Mouse (Mus musculus): ENCODE measurements at regions not wholly inside any gene's neighbourhood (a gene's known extent, or its start where the extent isn't known, plus 50 kb on each side); places are given as distances from the start of the nearest gene placed in this dataset.

- no peak overlapping the region for H3K4me2 ChIP-seq
- WGBS = 81% methylated on average over 8 of the region's 8 CpGs
- ATAC-seq (ENCODE audit: insufficient number of reproducible peaks, low FRiP score) = no peak
These were observed 332.3 kb downstream of the Med10 start for GRCm38 (mm10) chr13:70134544-70134943.

GRCm38 (mm10) chr13:70136209-70136608 lies 334.0 kb downstream of the Med10 start:
- Histone ChIP-seq H3K4me1 (replicated peaks) (no peaks in the 10 kb centered on the region), H3K4me2 (no peak overlapping the region), H3K27me3 (replicated peaks) (no peaks in the 10 kb centered on the region), H3K4me3 (no peak overlapping the region), H3K36me3 (no peaks in the 10 kb centered on the region), H3K27ac (ENCODE audit: poor library complexity, severe bottlenecking) (no peak overlapping the region), H3K9me3 (replicated peaks) (no peaks in the 10 kb centered on the region), H3K9ac (no peak overlapping the region)
- no peak for ATAC-seq (ENCODE audit: insufficient number of reproducible peaks, low FRiP score)
- 63% methylated on average over 1 of the region's 1 CpGs for WGBS

More at GRCm38 (mm10) chr13:70134544-70134943, 332.3 kb downstream of the Med10 start:
- Histone ChIP-seq H3K27me3 (replicated peaks) (no peaks in the 10 kb centered on the region), H3K9me3 (replicated peaks) (peaks cover 4% of the 10 kb centered on the region; the same call in 1 of the 2 replicates), H3K27ac (ENCODE audit: poor library complexity, severe bottlenecking) (no peak overlapping the region), H3K4me3 (no peak overlapping the region), H3K9ac (no peak overlapping the region), H3K4me1 (replicated peaks) (no peaks in the 10 kb centered on the region), H3K36me3 (no peaks in the 10 kb centered on the region)

DNA sequence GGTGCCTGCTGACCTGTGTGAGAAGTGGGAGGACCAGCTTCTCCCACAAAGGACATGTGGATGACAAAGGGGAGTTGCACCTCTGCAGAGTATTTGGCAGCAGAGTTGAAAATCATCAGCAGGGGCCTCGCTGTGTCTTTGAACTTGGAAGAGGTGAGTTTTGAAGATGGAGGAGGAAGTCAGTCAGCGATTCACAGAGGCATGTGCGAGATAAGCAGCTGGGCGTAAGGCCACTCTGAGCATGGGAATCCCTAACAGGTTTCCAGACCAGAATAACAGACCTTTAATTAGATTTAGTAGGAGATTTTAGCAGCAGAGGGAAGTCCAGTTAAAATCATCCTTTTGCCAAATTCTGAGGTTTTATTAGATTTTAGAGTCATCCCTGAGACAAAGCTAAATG lies 342.3 kb downstream of the Med10 start:
- Histone ChIP-seq H3K4me3 (no peak overlapping the region), H3K36me3 (no peaks in the 10 kb centered on the region), H3K9ac (no peak overlapping the region), H3K27me3 (replicated peaks) (no peaks in the 10 kb centered on the region), H3K9me3 (replicated peaks) (no peaks in the 10 kb centered on the region), H3K4me1 (replicated peaks) (peaks cover 19% of the 10 kb centered on the region), H3K4me2 (no peak overlapping the region), H3K27ac (ENCODE audit: poor library complexity, severe bottlenecking) (no peak overlapping the region)
- no peak for ATAC-seq (ENCODE audit: insufficient number of reproducible peaks, low FRiP score)
- WGBS = 40% methylated on average over 4 of the region's 4 CpGs

- Histone ChIP-seq H3K4me1 (replicated peaks) (peaks cover 19% of the 10 kb centered on the region), H3K9me3 (replicated peaks) (no peaks in the 10 kb centered on the region), H3K36me3 (no peaks in the 10 kb centered on the region), H3K4me2 (no peak overlapping the region), H3K9ac (no peak overlapping the region), H3K27ac (ENCODE audit: poor library complexity, severe bottlenecking) (no peak overlapping the region), H3K4me3 (no peak overlapping the region), H3K27me3 (replicated peaks) (no peaks in the 10 kb centered on the region)
- WGBS = 17% methylated on average over 6 of the region's 6 CpGs
- peak; percentile 25 for ATAC-seq (ENCODE audit: insufficient number of reproducible peaks, low FRiP score)
These were observed 343.3 kb downstream of the Med10 start for GRCm38 (mm10) chr13:70145466-70145865.

DNA sequence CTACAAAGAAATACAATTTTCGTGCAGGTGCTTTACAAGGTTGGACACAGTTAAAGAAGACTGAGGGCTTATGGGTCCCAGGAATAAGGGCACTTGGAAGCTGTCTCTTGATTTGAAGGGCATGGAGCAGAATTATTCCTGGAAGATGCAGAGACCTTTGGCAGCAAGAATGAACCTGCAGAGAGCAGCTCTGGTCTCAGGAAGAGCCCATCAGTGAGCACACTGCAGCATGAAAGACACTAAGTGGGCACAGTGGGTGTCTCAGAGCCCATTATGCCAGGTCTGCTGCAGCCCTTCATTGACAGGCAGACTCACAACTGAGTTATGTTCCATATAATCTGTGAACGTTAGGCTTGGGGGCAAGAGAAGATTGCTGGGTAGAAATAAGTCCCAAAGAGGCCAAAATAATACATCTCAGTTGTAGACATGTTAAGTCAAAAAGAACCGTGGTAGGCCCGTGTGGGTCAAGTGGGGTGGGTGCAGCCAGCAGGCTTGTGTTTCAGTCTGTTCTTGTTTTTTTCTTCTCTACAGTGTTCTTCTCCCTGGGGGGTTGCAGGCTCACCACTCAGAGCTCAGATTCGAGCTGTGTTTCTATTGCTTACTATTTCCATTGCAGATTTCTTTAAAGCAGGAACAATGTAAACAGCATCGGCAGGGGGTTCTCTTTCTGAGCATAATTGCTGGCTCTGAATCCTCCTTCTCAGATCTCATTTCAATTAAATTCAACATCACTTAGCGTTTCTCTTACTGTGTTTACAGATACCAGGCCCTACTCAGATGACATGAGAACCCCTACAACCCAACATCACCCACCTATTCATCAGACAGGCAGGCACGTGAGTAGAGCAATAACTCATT lies 347.1 kb downstream of the Med10 start:
- 47% methylated on average over 8 of the region's 8 CpGs for WGBS
- ATAC-seq (ENCODE audit: insufficient number of reproducible peaks, low FRiP score) = no peak
- Histone ChIP-seq H3K36me3 (no peaks in the 10 kb centered on the region), H3K4me3 (no peak overlapping the region), H3K9ac (no peak overlapping the region), H3K4me2 (no peak overlapping the region), H3K27ac (ENCODE audit: poor library complexity, severe bottlenecking) (no peak overlapping the region), H3K9me3 (replicated peaks) (no peaks in the 10 kb centered on the region), H3K27me3 (replicated peaks) (no peaks in the 10 kb centered on the region), H3K4me1 (replicated peaks) (peaks cover 18% of the 10 kb centered on the region)

GRCm38 (mm10) chr13:70149899-70150184 lies 347.6 kb downstream of the Med10 start:
- H3K4me1 ChIP-seq (replicated peaks) = peaks cover 13% of the 10 kb centered on the region
- H3K4me2 ChIP-seq = no peak overlapping the region
- H3K9me3 ChIP-seq (replicated peaks) = no peaks in the 10 kb centered on the region
- 60% methylated on average over 10 of the region's 10 CpGs for WGBS
- H3K4me3 ChIP-seq = no peak overlapping the region
- H3K9ac ChIP-seq = no peak overlapping the region
- H3K36me3 ChIP-seq = no peaks in the 10 kb centered on the region
- no peaks in the 10 kb centered on the region for H3K27me3 ChIP-seq (replicated peaks)
- H3K27ac ChIP-seq (ENCODE audit: poor library complexity, severe bottlenecking) = no peak overlapping the region
- no peak for ATAC-seq (ENCODE audit: insufficient number of reproducible peaks, low FRiP score)

- H3K36me3 ChIP-seq = no peaks in the 10 kb centered on the region
- H3K4me1 ChIP-seq (replicated peaks) = 0 out of 2 replicates have a peak, but pooled peaks cover 3% of the 10 kb centered on the region
- no peak overlapping the region for H3K27ac ChIP-seq (ENCODE audit: poor library complexity, severe bottlenecking)
- WGBS = 72% methylated on average over 8 of the region's 8 CpGs
- H3K4me3 ChIP-seq = no peak overlapping the region
- H3K4me2 ChIP-seq = no peak overlapping the region
- ATAC-seq (ENCODE audit: insufficient number of reproducible peaks, low FRiP score) = no peak
- H3K9ac ChIP-seq = no peak overlapping the region
- no peaks in the 10 kb centered on the region for H3K9me3 ChIP-seq (replicated peaks)
- no peaks in the 10 kb centered on the region for H3K27me3 ChIP-seq (replicated peaks)
These were observed 350.9 kb downstream of the Med10 start for GRCm38 (mm10) chr13:70153062-70153461.

- H3K4me2 ChIP-seq = no peak overlapping the region
- H3K36me3 ChIP-seq = no peaks in the 10 kb centered on the region
- 71% methylated on average over 5 of the region's 5 CpGs for WGBS
- H3K9me3 ChIP-seq (replicated peaks) = no peaks in the 10 kb centered on the region
- no peak overlapping the region for H3K4me3 ChIP-seq
- no peak overlapping the region for H3K27ac ChIP-seq (ENCODE audit: poor library complexity, severe bottlenecking)
- no peaks in the 10 kb centered on the region for H3K27me3 ChIP-seq (replicated peaks)
- no peak for ATAC-seq (ENCODE audit: insufficient number of reproducible peaks, low FRiP score)
- no peak overlapping the region for H3K9ac ChIP-seq
- peaks cover 12% of the 10 kb centered on the region; the same call in 1 of the 2 replicates for H3K4me1 ChIP-seq (replicated peaks)
These were observed 353.4 kb downstream of the Med10 start for GRCm38 (mm10) chr13:70155596-70155995.

DNA sequence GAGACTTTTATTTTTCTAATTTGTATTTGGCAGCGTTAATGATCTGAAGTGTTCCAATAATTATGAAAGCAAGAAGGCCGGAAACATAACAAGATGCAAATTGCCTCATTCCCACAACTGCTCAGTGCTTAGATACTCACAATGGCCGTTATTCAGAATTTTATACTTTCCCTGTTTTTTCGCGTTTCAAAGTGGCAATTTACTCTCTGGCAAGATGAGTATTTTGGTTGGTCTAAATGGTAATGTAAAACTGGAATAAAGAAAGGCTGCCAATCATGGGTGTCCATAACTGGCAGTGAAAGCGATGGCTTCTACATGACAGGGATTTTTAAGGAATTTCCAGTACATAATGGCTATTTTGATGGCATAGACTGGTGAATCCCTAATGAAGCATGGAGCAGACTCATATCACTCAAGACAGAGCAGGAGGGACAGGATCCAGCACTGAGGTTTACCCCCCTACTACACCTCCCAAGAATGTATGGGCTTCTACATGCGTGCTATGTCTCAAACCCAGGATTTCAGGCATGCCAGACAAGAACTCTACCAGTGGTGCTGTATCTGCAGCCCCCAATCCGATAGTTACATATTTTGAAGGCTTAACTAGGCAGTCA lies 354.9 kb downstream of the Med10 start:
- H3K9ac ChIP-seq = no peak overlapping the region
- H3K4me2 ChIP-seq = no peak overlapping the region
- H3K36me3 ChIP-seq = no peaks in the 10 kb centered on the region
- H3K4me1 ChIP-seq (replicated peaks) = peaks cover 15% of the 10 kb centered on the region; the same call in 1 of the 2 replicates
- H3K4me3 ChIP-seq = no peak overlapping the region
- H3K27me3 ChIP-seq (replicated peaks) = no peaks in the 10 kb centered on the region
- no peaks in the 10 kb centered on the region for H3K9me3 ChIP-seq (replicated peaks)
- no peak overlapping the region for H3K27ac ChIP-seq (ENCODE audit: poor library complexity, severe bottlenecking)
- no peak for ATAC-seq (ENCODE audit: insufficient number of reproducible peaks, low FRiP score)
- WGBS = 80% methylated on average over 8 of the region's 8 CpGs

GRCm38 (mm10) chr13:70159065-70159464 lies 356.9 kb downstream of the Med10 start:
- no peaks in the 10 kb centered on the region for H3K9me3 ChIP-seq (replicated peaks)
- H3K36me3 ChIP-seq = no peaks in the 10 kb centered on the region
- no peaks in the 10 kb centered on the region for H3K27me3 ChIP-seq (replicated peaks)
- peaks cover 15% of the 10 kb centered on the region; the same call in 1 of the 2 replicates for H3K4me1 ChIP-seq (replicated peaks)
- H3K9ac ChIP-seq = no peak overlapping the region
- no peak overlapping the region for H3K4me3 ChIP-seq
- no peak overlapping the region for H3K4me2 ChIP-seq
- WGBS = 63% methylated on average over 3 of the region's 3 CpGs
- peak; percentile 56; the same call in 1 of the 2 replicates for ATAC-seq (ENCODE audit: insufficient number of reproducible peaks, low FRiP score)
- H3K27ac ChIP-seq (ENCODE audit: poor library complexity, severe bottlenecking) = no peak overlapping the region

GRCm38 (mm10) chr13:70159604-70160003 lies 357.4 kb downstream of the Med10 start:
- 70% methylated on average over 6 of the region's 6 CpGs for WGBS
- Histone ChIP-seq H3K27me3 (replicated peaks) (no peaks in the 10 kb centered on the region), H3K4me3 (no peak overlapping the region), H3K36me3 (no peaks in the 10 kb centered on the region), H3K4me1 (replicated peaks) (peaks cover 12% of the 10 kb centered on the region; the same call in 1 of the 2 replicates), H3K4me2 (no peak overlapping the region), H3K27ac (ENCODE audit: poor library complexity, severe bottlenecking) (no peak overlapping the region), H3K9me3 (replicated peaks) (no peaks in the 10 kb centered on the region), H3K9ac (no peak overlapping the region)
- no peak for ATAC-seq (ENCODE audit: insufficient number of reproducible peaks, low FRiP score)
